Mouse (Mus musculus) thymus, postnatal 25 days (tissue): ENCODE data around the gene Prrc2c.
"Not testable (repeated sequence)": the region's sequence is repeated elsewhere in the genome, so short reads cannot be mapped to it uniquely, and the experiment has no call there.

Source experiments
- DNase-seq: peaks from one replicate; pipeline ENCODE4 v3.0.0; 2022

Gene Prrc2c

DNA sequence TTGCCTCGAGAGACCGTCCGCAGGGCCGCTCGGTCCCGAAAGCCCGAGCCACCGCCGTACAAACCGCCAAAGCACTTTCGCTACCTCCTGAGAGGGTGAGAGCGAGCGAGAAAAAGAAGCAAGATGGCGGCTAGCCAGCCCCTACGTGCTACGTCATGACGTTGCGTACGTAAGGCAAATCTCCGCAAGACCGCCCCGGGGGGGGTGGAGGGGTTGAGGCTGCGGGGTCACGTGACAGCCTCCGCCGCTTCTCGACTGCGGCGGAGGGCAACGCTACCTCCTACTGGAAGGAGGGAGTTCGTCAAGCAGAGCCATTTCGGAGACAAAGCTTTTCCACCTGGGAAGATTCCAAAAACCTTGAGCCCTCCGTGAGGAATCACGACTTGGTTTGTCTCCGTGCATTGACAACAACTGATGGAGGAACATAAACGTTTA, at the start of gene Prrc2c:
TSS of gene Prrc2c (minus strand) at position 156 of the 435 bp plus-strand sequence.
- peak; percentile 97 for DNase-seq

DNA sequence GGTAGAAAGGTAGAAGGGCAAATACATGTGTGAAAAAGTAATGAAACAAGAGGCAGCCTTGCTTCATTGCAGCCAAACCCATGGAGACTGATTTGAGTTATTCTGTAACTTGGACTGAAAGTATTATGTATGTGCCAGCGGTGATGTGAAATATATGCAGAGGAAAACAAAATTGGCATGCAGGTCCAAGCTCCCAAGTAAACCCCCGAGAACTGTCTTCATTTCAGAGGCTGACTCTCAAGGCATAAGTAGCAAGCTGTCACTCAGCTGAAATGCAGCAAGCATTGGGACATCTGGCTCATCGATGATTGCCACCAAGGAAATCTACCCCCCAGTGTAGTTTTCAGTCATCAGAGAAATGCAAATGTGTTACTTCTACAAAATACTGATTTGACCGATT, 44.9 kb upstream of the Prrc2c start:
- no peak for DNase-seq

DNA sequence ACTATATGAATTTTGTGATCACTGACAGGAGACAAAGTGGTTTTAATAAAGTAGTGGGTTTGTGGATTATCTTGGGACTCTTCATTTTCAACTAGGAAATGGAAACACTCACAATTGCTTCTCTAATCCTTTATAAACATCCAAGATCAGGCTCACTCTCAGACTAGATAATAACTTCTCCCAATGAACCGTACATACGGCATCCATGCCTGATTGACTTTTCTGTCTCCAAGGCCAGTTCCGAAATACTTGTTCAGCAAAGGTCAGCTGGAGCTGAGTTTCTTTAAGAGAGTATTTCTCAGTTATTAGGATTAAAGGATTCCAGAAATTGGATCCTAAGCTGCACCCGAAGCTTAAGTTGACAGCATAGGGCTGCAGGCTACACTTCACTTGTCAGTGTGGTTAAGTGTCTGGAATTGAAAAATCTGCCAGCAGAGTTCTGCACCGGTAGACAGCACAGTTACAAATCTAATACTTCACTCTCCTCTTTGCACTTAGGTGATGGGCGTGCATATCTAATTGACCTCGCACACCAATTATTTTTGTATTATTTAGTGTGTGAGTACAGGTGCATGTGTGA, 43.4 kb upstream of the Prrc2c start:
- no peak for DNase-seq

DNA sequence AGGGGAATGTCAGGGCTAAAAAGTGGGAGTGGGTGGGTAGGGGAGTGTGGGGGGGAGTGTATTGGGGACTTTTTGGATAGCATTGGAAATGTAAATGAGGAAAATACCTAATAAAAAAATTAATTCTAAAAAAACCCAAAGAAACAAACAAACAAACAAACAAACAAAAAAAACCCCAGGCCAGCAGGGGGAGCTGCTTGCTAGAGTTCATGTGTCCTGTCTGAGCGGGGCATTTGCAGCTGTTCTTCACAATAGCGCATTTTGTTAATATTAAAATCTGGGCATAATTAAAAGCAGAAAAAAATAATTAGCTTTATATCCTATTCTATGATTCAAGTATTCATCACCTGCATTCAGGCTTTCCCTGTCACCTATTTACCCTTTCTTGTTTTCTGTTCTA, 40.7 kb upstream of the Prrc2c start:
- DNase-seq = not testable (repeated sequence)

DNA sequence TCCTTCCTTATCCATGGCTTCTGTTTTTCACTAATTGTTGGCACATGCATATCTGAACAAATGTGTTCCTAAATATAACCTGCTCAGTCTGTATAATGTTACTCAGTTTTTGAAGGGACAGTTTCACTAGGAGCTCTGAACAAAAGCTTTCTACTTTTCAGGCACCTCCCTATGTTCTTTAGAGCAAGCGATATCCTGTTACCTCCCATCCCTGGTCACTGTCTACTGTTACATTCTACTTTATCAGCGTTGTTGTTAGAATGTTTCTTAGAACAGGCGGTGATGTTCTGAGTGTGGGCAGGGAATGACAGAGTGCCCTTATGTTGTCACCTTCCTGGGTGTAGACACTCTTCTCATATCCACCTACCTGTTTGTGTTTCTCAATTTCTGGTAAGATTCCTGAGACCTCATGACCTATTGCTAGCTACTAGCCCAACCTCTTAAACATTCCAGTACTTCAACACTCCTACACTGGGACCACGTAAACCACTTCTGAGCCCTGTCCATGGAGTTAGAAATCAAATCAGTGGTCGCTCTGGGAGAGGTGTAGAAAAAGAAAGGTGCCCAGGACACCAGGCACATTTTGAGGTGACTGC, 37.7 kb upstream of the Prrc2c start:
- DNase-seq = no peak

DNA sequence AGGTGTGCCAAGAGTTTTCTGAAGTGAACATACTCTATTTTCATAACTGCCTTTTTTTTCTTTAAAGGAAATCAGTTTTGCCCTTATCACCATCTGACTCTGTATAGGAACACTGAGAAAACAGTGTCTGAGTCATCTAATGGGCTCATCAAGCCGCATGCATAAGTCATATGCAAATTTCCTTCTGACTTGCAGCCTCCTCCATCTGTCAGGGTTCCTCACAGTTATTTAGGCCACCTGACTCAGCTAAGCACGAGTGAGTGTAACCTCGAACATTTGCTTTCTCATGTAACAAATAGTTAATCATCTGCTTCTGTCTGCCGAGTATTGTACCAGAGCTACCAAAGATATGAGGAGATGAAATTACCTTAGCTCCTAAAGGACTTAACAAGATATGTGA, 33.3 kb upstream of the Prrc2c start:
- no peak for DNase-seq

DNA sequence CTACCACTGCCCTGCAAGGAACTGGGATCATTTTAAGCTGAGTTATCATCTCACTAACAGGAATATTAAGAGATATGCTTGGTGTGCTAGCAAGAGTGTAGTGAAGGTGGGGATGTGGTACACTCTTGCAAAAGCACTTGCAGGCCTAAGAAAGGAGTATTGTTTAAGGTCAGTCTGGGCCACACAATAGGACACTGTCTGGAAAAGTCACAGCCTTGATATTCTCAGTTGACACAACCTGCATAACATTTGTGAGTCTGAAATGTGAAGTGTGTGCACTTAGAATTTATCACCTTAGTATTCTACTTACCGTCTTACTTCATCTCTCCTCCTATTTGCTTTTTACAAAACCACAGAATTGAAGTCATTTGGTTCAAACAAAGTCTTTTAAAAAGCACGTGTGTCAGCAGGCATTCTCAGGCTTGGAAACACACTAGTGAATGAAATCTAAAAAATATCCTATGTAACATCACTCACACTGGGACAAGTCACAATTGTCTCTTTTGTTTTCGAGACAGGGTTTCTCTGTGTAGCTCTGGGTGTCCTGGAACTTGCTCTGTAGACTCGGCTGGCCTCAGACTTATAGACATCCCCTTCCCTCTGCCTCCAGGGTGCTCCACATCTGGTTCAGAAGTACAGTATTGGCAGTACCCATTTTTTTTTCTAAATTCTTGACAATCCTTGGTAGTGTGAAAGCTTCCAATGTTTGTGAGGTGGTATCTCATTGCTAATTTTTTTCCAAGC, 31.4 kb upstream of the Prrc2c start:
- no peak for DNase-seq

DNA sequence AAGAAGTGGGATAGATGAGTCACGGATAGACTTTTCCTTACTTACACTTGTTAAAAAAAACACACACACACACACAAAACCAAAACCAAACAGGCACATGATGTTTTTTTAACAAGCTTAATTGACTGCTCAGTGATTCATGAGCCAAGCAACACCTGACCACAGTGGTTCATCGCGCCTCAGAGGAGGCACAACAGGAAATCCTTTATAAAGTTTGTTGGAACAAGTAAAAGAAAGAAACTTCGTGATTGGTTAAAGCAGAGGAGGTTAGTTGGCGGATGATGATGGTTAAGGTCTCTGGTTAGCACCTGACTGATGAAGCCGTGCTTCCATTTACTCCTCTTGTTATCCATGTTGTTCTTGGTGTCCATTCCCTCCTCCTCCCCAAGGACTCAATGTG, 11.7 kb upstream of the Prrc2c start:
- no peak for DNase-seq

DNA sequence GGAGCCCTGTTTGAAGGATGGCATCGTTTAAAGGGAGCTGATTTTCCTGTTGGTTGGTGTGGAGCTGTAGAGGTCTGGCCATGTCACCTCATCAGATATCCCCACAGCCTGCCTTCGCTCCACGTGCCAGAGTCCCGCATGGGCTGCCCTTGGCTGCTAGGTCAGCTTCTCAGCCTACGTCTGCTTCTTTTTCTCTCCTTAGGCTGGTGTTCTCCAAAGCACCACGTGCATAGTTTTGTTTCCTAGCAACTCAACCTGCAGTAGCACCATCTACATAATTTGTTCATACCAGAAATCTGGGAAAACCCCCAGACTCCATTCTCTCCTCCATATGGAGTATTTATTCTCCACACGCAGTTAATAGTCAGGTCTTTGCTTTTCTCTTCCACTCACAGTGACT, 9.3 kb upstream of the Prrc2c start:
- DNase-seq = no peak

DNA sequence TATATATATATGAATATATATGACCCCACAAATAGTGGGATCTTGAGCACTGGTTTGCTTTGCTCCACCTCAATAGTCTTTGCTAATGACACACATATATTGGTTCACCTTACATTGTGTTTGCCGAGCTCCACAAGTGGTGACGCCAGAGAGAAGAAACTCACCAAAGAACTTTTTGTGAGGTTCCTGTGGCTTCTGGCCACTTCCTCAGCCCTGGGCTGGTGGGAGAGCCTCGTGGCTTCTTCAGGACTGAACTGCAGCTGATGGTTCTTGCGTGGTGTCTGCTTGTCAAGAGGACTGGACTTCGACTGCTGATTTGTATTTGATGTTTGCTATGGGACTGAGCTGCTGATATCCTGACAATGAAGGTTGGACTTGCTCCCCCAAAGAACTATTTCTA, 8.4 kb upstream of the Prrc2c start:
- DNase-seq = no peak

DNA sequence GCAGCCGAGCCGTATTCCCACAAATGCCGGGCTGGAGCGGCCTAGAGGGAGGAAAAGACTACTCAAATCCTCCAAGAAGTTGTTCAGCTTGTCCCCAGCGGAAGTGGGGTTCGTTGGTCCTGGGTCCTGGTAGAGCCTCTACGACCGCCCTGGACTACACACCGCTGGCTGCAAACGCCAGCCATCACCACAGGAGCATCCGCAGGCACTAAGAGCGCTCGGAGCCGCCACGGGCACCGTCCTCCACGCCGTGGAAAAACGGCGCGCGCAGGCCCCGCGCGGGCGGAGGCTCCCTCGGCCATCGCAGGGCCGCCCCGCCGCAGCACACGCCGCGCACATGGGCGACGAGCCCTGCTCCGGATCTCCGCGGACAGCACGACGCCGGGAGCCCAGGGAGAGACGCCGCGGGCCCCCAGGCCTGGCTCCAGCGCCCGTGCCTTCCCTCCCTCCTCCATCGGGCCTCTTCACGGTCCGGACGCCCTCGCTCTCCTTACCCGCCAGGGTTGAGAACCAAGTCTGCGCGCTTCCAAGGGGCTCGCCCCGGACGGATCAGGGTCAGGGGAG, 443 bp downstream of the Prrc2c start:
- DNase-seq = no peak

DNA sequence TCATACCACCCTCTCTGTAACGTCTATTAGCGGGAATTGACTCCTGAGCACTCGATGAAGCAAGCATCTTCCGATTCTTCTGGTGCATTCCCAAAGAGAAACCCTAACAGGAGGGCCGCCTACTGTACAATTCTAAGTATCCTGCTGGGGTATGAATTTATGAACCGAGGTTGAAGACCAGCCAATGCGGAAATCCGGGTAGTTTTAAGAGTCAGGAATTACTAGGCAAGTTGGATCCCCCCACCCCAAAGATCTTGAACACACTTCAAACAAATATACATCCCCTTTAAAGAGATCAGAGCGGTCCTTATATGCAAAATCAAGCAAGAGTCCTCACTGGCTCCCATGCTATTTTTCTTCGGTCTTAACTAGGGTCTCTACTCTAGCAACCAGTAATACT, 950 bp downstream of the Prrc2c start:
- DNase-seq = no peak

DNA sequence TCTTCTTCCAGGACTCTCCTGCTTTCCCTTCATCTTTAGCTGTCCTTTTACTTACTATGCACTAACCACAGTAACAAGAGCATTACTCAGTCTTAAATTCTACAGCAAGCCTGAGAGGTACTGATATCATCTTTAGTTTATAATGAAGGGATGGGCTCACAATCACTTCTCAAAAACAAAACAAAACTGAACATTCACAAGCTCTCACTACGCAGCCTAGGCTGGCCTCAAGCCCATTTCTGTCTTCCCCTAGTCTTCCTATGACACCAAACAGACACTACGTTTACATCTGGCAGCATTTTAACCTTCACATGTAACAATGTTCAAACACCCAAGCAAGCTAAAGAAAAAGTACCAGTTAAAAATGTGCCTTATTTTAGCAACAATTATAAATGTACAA, 1.9 kb downstream of the Prrc2c start:
- no peak for DNase-seq

DNA sequence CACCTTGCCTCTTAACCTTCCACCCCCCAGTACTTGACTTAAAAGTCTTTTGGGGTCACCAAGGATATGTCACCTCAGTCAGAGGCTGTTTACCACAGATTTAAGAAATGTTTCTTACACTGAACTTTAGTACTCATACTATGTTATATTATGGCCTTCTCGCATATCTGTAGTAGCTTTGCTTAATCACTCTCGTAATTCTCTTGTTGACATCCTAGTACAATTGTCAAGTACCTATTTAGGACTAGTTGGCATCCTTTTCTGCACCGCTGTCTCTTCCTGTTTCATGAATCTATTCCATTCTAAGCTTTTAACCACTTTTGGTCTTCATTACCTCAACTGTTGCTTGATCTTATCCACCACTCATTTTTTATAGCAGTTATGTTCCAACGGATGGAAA, 5.3 kb downstream of the Prrc2c start:
- DNase-seq = no peak

DNA sequence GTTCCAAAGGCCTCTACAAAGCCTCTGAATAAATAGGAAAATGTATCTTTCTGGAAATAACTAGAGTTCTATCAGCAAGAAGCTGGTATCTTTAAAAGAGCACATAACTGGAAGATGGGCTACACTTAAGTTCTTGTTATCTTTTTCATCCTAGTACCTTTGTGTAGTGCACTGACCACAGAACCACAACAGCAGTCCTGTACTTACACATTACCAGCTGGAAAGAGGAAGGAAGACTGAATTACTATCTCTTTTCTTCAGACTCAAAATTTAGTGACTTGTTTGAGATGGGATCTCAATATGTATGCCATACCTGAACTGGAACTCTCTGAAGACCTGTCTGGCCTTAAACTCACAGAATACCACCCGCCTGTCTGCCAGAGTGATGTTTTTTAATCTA, 6.1 kb downstream of the Prrc2c start:
- no peak for DNase-seq

DNA sequence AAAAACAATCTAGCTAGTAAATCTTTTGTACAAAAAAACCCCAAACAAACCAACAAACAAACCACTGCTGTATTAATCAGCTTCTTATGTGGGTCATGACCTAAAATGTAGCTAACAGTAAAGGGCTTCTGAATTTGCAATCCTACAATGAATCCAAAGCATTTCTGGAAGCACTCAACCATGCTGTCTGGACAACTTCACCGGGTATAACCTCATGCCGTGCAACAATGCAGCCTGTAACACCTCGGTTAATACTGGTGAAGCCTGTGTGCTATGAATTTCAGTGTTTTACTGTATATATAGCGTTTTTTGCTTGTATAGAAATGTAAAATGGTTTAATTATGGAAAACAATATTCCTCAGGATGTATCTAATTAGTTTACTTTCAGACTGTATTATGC, 8.3 kb downstream of the Prrc2c start:
- no peak for DNase-seq

DNA sequence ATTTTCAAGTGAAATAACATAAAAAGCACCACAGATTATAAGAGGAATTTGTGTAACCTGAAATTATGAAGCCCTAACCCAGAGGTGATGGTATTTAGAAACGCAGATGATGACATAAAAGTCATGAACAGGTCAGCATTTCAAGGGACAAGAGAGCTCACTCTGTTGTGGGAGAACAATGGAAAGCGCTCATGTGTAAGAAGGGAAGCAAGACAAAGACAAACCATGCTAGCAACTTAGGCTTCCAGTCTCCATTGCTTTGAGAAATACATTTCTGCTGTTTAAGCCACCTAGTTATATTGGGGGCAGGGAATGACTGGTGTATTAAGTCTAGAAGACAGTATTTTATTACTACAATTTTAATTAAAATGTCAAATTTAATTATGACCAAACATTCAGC, 10.9 kb downstream of the Prrc2c start:
- no peak for DNase-seq

DNA sequence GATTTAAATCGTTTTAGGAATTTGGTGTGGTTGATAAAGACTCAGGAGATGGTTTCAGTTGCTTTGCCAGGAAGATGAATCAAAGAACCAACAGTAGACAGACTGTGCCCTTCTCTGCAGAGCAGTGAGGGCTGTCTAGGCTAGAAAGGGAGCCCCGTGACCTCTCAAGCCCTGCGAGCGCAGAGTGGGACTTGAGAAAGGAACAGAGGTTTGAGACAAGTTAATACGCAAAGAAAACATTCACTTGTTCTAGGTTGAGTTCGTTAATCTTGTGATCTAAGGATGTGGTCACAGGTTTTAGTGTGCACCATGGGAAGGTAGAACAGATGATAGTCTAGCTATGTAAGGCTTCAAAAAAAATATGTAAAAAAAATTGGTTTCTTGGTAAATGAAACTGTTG, 12.4 kb downstream of the Prrc2c start:
- DNase-seq = peak; percentile 76

DNA sequence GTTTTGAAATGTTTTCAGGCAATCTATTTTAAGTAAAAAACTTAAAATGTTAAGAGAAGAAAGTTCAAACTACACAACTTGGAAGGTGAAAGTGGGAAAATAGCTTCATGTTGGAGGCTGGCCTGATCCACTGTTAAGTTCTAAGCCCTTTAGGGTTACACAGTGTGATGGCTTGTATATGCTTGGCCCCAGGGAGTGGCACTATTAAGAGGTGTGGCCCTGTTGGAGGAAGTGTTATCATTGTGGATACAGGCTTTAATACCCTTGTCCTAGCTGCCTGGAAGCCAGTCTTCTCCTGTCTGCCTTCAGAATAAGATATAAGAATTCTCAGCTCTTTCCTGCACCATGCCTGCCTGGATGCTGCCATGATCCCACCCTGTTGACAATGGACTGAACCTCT, 16.7 kb downstream of the Prrc2c start:
- no peak for DNase-seq

DNA sequence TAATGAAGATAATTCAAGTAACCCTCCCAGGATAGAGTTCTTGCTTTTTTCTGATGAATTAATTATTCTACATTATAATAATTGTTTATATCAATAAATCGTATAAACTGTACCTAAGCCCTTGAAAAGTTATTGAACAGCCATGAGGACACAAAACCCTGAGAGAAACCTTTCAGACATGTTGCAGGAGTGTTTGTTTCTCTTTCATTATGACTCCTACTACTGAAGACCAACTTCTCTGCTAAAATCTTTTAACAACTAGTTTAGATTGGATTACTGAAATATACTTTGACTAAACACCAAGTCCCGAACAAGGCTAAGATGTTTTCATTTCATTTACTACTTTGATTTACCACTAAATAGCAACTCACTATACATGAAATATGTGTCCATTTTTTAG, 19.7 kb downstream of the Prrc2c start:
- no peak for DNase-seq

DNA sequence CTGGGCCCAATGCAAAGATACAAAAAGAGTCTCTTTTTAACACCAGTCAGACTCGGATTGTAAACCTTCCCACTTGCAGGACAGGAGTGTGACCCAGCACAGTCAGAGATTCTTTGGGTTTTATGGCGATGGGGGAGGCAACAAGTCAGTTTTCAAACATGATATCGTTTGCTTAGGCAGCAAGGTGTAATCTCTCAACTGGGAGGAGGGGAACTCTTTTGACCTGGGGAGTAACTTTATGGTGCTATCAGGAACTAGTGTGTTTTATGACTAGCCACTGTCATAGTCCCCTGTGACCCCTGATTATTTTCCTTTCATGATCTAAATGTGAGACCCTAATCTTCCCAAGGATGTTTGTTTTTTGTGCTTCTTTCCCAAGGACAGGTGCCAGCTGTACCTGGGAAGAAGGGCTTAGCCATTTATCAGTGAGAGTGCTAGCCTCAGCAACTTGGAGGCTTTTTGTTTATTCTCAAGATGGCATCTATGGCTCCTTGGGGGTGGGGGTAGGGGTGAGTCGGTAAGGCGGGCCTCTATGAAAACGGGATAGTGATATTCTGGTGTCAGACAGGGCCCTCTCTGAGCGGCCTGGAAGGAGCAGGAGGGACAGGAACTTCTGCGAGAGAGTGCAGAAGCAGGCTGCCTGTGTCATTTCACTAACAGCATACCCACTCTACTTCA, 39.8 kb downstream of the Prrc2c start:
- no peak for DNase-seq

DNA sequence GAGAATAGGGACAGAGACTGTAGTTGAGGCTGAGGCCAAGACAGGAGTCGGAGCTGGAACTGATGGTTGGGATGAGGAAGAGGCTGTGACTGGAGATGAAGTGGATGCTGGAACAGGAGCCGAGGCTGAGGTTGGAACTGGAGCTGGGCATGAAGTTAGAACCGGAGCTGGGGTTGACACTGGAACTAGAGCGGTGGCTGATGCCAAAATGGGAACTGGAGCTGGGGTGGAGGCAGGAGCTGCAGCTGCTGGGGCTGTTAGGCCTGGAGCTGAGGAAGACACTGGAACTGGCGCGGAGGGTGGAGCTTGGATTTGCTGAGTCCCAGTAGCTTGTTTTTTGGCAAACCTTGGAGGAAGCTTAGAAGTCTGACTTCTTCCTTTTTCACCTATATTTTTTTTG, 42.5 kb downstream of the Prrc2c start:
- no peak for DNase-seq

DNA sequence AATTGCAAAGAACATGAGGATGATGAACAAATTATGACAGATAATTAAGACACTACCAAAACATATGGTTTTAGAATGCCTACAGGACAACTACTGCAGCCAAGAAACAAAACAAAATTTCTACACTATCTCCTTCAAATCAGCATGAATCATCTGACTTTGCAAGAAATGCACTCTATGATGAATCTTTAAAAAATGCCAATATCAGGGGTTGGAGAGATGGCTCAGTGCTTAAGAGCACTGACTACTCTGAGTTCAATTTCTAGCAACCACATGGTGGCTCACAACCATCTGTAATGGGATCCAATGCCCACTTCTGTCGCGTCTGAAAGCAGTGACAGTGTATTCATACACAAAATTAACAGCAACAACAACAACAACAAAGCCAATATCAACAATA, 46.6 kb downstream of the Prrc2c start:
- DNase-seq = no peak
